Mouse (Mus musculus): ENCODE measurements at regions not wholly inside any gene's neighbourhood (a gene's known extent, or its start where the extent isn't known, plus 50 kb on each side); places are given as distances from the start of the nearest gene placed in this dataset.

DNA sequence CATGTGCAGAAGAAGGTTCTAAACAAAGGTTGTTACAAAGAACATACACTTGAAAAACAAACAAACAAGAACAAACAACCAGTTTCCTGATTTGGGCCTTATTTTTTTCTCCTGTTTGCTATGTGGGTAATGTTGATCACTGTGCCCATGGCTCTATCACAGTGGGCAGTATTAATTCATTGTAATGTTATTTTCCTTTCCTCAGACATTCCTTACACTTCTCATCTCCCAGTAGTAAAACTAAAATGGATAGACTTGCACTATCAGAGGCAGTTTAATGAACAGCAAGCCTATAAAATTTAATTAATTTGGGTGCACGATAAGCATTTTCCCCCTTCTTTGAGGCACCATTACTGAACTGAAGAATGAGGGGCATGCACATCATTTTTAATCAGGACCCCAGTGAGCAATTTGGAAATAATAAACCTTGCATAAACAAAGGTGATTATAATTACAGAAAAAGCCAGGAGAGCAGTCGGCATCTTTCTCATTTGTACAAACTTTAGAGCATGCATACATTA is 1040.3 kb upstream of the Prmt6 start:
- ATAC-seq (replicated peaks; ENCODE audit: insufficient number of reproducible peaks, low FRiP score, low TSS enrichment, low read depth) (no peak), DNase-seq (ENCODE audit: low spot score) (no peak)
- Histone ChIP-seq H3K27me3 (ENCODE audit: control insufficient read depth, insufficient read depth, low read length) (no peaks in the 10 kb centered on the region), H3K36me3 (replicated peaks; ENCODE audit: control insufficient read depth, insufficient read depth, low read depth, low read length) (no peaks in the 10 kb centered on the region), H3K4me3 (ENCODE audit: low read depth, low read length) (no peak overlapping the region), H3K27ac (replicated peaks; ENCODE audit: low read depth, low read length) (no peak overlapping the region), H3K9me3 (replicated peaks; ENCODE audit: control insufficient read depth, low read length) (no peaks in the 10 kb centered on the region), H3K4me2 (ENCODE audit: low read depth, low read length) (no peak overlapping the region), H3K9ac (replicated peaks; ENCODE audit: low read length) (no peak overlapping the region), H3K4me1 (ENCODE audit: control insufficient read depth, insufficient read depth, low read length) (no peaks in the 10 kb centered on the region)
- 78% methylated on average over 2 of the region's 2 CpGs for WGBS

DNA sequence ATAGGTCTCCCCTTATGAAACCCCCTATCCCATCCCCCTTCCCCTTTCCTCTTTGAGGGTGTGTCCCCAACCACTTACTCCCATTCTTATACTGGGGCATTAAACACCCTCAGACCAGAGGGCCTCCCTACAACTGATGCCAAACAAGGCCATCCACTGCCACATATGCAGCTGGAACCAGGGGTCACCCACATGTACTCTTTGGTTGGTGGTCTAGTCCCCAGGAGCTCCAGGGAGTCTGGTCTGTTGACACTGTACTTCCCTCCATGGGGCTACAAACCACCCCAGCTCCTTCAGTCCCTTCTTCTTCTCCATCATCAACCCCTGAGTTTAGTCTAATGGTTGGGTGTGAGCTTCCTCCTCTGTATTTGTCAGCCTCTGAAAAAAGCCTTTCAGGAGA is 1030.8 kb upstream of the Prmt6 start:
- Histone ChIP-seq H3K27ac (replicated peaks; ENCODE audit: low read depth, low read length) (no peak overlapping the region), H3K27me3 (ENCODE audit: control insufficient read depth, insufficient read depth, low read length) (no peaks in the 10 kb centered on the region), H3K4me3 (ENCODE audit: low read depth, low read length) (no peak overlapping the region), H3K36me3 (replicated peaks; ENCODE audit: control insufficient read depth, insufficient read depth, low read depth, low read length) (no peaks in the 10 kb centered on the region), H3K9ac (replicated peaks; ENCODE audit: low read length) (no peak overlapping the region), H3K4me2 (ENCODE audit: low read depth, low read length) (no peak overlapping the region), H3K9me3 (replicated peaks; ENCODE audit: control insufficient read depth, low read length) (no peaks in the 10 kb centered on the region), H3K4me1 (ENCODE audit: control insufficient read depth, insufficient read depth, low read length) (no peaks in the 10 kb centered on the region)
- ATAC-seq (replicated peaks; ENCODE audit: insufficient number of reproducible peaks, low FRiP score, low TSS enrichment, low read depth) (no peak), DNase-seq (ENCODE audit: low spot score) (no peak)

Data from embryonic facial prominence, embryonic 11.5 days (tissue).